Mouse (Mus musculus) urinary bladder, postnatal 36 days (tissue): ENCODE measurements around the gene Sh3pxd2a.
A peak's percentile ranks its signal among the peaks of the same experiment; 100 is the strongest.

Source experiments
- DNase-seq, 2 experiments: peaks; one replicate each; pipeline ENCODE4 v3.0.0; 2022; ENCODE audit warnings: low spot score in 2 of 2, mixed read lengths in 1 of 2

Sh3pxd2a gene

DNA sequence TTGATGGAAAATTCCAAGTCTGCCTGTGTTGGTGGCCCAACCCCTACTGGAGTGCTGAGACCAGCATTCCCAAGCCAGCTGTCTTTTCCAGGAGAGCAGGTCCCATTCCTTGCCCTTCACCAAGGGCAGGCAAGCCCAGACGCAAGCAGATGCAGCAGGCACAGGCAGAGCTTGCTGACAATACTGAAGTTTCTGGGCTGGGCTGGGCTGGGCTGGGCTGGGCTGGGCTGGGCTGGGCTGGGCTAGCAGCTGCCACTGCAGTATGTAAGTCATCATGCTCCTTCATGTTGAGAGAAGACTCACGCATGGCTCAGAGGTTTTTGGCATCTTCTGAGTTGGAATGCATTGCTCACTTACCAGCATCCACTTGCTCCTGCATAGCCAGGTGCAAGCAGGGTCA lies 27.7 kb upstream of the Sh3pxd2a start:
- DNase-seq: no peak

DNA sequence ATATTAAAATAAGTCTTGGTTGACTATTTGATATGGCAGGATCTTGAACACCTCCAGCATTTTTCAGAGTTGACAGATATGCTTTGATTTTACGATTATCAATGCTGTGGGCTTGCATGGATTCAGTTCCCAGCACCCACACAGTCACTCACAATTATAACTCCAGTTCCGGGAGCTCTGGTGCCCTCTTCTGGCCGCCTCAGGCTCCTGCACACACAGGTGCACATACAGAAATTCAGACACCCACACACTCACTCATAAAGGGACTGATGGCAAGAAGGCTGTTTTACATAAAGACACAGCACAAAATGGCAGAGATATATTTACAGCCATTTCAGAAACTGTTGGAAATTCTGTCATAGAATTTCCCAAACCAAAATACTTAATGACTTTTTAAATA lies 25.0 kb upstream of the Sh3pxd2a start:
- DNase-seq: no peak

DNA sequence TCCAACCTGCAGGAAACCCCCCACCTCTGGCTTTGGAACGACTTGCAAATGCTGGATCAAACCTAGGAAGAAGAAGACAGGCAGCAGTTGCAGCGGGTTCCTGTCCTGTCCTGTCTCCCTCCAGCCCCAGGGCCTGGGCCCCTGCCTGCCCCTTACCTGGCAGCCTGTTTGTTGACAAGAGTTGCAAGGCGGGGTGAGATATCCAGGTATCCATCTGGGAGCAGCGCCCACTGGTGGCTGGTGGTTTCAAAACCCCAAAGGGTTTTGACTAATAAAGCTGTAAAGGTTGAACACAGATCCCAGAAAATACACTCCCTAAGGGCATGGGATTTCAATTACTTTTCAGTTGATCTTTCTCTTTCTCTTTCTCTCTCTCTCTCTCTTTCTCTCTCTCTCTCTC lies 24.0 kb upstream of the Sh3pxd2a start:
- peak in 1 of 2 experiments; percentile 43 for DNase-seq

DNA sequence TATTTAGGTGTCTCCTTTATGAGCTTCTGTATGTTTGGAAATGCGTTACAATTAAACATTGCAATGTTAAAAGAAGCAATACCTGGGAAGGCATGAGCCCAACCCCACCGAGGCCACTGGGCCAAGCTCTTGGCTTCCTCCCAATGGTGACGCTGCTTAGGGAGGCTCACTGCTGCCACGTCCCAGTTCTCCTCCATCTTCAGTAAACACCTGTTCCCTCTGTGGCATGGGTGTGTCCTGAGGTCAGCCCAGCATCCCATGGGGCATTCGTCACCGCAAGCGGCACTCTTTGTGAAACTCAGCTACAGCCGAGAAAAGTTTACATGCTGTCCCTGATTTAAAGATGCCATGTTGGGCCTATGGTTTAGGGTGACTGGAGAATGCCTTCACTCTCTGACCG lies 23.4 kb upstream of the Sh3pxd2a start:
- no peak for DNase-seq

DNA sequence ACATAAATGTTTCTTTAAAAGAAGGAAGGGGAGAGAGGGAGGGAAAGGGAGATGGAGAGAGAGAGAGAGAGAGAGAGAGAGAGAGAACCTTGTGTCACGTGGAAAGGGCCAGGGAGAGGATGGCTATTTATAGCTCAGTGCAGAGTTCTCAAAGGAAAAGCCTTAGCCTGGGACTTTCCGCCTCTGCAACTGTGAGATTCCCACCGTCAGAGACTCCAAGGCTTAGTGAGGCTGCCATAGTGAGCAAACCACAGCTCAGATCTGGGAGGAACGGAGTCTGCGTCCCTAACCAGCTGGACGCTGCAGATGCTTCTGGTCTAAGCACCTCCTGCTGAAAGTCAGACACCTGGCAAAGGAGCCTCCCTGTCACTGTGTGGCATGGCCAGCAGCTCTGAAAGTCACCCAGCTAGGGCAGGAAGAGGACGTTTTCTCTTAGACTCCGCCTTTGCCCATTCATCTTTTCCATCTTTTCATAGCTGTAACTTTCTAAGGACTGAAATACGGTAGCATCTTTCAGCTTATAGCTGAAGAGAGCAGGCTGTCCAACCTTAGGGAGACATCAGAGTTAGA lies 21.9 kb upstream of the Sh3pxd2a start:
- DNase-seq: no peak

DNA sequence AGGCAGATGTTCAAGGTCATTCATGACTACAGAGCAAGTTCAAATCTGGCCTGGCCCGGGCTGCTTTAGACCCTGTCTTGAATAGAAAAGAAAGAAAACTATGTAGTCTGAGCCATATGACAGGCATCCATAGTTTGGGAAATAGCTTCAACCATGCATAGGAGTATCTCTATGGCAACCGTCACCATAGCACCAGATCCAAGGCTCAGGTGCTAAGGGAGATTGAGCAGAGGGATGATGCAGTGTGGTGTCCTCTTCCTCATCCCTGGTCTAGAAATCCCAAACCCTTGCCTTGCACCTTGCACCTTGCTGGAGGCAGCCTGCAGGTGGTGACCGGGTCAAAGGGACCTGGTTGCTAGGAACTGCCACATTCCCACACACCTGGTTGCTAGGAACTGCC lies 19.9 kb upstream of the Sh3pxd2a start:
- no peak for DNase-seq

DNA sequence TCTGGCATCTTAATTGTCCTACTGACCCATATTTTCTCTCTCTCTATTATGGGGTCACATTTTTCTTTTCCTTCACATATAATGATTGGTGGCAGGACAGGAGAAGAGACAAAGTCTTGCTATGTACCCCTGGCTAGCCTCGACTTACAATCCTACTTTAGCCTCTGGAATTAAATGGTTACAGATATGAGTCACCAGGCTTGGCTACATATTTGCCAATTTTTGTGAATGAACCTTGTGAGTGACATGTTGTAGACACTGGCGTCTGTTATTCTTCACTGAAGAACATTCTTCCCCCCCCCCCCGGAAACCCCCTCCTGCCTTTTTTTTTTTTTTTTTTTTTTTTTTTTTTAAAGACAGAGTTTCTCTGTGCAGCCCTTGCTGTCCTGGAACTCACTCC lies 19.1 kb upstream of the Sh3pxd2a start:
- DNase-seq: no peak

DNA sequence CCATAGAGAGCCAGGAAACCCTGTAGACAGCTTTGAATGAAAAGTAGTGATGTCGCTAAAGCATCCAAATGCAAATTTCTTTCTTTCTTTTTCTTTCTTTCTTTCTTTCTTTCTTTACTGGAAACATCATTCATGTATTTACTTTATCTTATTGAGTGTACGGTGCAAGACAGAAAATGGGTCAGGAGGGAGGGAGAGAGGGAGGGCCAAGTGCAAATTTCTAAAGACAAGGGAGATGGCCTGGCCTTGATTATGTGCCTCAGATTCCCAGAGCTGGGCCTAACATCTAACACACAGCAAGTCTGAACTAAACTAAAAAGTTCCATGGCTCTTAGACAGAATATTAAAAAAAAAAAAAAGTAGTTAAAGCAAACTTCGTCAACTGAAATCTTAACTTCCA lies 9.3 kb upstream of the Sh3pxd2a start:
- no peak for DNase-seq

DNA sequence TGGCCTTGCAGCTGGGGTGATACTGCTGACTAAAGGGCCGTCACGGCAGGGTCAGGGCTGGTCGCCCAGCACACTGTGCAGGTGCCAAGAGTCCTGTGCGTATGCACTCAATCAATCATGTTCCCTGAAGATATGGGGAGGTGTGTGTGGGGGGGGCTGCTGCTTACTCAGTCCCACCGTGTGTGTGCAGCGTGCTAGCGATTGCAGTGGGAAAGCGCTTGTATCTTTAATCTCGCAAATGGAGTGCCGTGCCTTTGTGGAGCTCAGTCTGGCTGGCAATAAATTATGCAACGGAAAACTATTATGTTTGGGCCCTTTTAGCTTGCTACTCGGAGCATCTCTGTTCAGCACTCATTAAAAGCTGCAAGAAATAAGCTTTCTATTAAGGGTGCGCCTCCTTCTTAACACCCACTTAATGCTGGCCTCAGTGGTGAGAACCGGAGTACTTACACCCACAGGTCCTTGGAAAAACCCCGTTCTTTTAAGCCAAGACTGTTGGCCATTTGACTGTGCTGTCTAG lies 8.7 kb upstream of the Sh3pxd2a start:
- no peak for DNase-seq

DNA sequence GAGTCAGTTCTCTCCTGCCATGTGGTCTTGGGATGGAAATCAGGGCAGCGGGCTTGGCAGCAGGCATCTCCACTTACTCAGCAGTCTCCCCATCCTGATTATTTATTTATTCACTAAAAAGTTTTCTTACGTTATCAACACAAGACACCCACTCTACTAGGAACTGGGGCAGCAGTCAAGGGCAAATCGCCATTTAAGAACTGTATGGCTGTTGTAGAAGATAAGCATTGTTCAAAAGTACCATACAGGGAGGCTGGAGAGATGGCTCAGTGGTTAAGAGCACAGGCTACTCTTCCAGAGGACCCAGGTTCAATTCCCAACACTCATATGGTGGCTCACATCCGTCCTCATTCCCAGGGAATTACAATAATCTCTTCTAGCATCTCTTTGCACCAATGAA lies 7.6 kb upstream of the Sh3pxd2a start:
- DNase-seq: no peak

DNA sequence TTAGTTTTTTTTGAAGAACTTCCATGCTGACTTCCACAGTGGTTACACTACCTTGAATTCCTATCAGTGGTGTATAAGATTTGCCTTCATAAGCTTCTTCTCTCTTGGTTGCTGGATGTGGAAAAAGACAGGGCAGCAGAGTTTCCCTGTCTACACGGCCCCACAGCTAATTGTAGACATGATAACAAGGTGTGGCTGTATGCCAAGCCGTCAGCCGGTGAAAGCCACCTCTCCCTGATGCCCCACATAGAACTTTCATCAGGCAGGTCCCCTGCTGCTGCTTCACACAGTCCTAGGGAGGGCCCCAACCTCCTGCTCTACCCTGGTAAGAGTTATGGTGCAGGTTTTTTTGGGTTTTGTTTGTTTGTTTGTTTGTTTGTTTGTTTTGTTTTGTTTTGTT lies 4.5 kb upstream of the Sh3pxd2a start:
- no peak for DNase-seq

DNA sequence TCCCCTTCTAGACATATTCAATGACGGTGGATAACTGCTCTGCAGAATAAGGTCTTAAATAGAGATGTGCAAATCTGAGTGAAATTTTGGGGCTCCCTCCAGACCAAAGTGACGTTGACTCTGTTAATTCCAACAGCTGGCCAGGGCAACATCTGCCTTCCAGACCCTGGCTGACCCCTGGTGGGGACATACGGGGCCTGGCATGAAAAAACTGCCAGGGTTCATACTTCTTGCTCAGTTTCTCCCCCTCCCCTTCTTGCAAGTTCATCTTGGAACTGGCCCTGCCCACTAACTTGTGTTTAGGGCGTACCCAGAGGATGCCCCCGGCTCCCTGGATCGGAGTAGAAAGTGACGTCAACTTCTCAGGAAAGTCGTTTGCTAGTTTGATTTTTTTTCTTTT lies 2.6 kb upstream of the Sh3pxd2a start:
- DNase-seq: no peak

DNA sequence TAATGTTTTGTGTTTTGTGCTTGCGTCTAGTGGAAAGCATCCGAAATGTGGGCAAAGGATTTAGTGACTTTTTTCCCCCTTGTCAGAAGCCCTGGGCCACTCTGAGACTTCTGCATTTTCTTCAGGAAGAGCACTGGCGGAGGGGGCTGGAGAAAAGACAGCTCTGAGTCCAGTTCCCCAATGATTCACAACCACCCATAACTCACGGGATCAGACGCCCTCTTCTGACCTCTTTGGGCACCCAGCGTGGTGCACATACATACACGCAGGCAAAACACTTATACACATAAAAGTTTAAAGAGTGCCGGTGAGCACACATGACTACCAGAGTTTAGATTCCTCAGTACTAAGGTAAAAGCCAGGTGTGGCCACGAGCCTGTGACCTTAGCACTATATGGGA lies 1.3 kb upstream of the Sh3pxd2a start:
- no peak for DNase-seq

DNA sequence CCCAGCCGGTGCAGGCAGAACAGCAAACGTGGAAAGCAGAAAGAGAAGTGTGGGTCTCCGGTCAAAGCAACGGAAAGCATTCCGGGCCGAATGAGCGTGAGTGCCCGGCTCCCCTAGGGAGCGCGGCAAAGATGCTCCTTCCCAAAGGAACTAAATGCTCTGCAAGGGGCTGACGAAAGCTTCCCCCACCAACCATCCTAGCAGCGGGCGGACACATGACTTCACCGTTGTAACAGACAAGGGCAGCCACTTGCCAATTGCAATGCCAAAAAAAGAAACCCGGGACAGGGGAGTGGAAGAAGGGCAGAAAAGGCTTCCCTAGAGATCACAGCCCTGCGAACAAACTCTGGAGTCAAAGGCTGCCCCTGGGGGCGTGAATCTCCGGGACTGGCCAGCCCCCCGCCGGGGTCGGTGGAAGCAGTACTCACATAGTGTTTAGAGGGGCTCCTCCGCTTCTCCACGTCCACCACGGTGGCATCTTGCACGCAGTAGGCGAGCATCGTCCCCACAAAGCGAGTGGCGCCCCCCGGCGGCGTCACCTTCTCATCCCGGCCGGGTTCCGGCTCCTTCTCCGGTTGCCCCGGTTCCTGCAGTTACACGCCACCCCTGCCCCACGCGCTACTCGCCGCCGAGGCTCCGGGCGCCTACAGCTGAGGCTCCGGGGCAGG lies 431 bp downstream of the Sh3pxd2a start:
- DNase-seq: peak; percentile 76

DNA sequence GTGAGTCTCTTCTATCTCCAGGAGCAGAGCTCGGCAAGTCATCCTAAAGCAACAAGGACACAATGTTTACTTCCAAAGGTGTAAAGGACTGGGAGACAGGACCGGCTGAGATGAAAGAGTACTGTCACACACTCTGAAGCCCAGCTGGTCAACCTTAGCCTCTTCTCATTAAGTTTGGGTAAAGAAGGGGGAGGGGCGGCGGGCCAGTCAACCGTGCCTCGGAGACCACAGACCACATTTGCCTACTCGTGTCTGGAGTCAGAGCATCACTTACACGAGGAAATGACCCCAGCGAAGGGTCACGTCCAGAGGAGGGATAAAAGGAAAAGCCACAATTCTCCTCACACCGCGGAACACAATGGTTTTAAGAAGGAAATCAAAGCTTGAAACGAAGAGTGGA lies 995 bp downstream of the Sh3pxd2a start:
- no peak for DNase-seq

DNA sequence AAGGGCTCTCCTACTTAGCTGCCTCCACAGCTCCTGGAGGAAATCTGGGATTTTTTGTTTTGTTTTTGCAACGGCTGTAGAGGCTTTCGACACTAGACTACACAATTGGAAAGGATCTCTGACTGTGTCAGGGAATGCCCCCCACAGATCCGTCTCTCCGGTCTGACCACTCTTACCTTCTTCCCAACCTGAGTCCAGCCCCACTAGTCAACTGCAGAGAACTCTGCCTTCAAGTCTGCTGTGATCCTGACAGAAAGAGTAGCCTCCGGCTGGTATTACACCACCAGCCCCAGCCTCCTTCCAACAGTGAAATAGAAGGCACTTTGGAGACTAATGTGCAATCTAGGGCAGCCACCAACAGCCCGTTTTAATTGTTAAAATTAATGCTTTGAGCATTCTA lies 1.5 kb downstream of the Sh3pxd2a start:
- no peak for DNase-seq

DNA sequence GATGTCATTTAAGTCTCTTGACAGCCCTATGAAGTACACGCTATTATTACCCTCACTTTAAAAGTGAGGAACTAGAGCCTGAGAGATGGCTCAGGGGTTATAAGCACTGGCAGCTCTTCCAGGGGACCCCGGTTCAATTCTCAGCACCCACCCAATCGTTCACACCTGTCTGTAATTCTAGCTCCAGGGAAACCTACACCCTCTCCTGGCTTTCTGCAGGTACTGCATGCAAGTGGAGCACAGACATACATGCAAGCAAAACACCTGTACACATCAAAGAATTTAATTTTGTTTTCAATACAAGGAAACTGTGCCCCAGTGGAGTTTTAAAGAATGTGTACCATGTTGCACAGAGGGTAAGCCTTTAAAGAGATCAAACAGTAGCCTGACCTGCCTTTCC lies 2.4 kb downstream of the Sh3pxd2a start:
- no peak for DNase-seq

DNA sequence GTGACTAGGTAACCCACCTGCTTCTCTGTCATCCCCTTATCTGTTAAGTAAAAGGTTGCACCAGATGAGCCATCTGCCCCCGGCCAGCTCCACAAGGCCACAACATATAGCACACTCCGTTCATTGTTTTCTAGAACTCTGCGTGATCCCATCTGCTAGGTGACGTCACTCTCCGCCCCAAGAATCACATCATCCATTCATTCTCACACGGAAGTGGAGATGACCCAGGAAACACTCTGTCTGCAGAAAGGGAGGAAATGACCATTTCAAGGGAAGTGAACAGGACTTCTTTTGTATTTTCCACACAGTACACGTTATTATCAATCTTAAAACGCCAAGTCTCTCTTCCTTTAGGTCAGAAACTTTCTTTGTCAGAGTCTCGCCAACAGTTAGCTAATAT lies 2.8 kb downstream of the Sh3pxd2a start:
- no peak for DNase-seq

DNA sequence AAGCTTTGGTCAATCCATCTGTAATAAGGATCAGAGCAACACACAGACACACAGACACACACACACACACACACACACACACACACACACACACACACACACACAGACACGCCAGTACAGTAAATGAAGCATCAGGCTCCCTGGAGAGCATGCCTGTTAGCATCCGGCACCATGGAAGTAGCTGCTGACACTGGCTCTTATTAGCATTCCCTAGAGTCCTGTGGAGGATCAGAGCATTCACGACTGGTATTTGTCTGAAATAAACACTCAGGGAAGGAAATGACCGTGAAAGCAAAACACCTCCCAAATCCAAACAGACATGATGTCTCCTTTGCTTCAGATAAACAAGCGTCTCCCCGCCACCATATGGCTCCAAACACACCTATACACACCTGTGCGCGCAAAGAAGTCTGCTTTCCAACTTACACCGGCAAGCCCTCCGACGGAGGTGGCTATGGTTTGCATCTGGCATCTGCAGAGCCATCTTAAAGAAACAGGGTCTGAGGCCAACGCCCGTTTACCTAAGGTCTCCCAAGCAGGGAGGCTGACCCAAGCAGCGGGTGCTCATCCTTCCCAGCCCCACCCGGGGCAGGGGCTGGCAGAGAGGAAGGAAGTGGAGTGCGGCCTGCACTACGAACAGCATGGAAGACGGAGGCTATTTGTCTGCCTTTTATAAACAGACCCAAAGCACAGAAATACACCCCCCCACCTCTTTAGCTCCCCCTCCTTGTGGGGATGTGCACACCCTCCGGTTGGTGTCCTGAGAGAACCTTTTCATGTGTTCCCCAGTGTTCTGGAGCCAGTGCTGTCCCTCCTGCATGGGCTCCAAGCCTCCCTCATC lies 3.9 kb downstream of the Sh3pxd2a start:
- DNase-seq: no peak

DNA sequence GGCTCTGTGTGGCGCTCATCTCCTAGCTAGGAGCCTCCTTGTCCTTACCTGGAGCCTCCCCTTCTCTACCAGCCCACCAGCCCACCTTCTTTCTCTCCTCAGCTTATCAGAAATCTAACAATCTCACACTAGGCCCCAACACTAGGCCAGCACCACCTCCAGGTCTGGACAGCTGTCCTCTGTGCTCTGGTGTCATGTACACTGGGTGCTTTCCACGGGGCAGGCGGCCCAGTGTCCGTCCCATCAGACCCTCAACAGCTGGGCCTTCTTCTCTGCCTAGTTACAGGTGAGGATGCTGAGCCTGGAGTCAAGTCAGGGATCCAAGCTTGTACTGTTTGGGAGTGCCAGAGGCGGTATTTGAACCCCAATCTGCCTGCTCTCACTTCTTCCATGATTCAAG lies 5.0 kb downstream of the Sh3pxd2a start:
- no peak for DNase-seq

DNA sequence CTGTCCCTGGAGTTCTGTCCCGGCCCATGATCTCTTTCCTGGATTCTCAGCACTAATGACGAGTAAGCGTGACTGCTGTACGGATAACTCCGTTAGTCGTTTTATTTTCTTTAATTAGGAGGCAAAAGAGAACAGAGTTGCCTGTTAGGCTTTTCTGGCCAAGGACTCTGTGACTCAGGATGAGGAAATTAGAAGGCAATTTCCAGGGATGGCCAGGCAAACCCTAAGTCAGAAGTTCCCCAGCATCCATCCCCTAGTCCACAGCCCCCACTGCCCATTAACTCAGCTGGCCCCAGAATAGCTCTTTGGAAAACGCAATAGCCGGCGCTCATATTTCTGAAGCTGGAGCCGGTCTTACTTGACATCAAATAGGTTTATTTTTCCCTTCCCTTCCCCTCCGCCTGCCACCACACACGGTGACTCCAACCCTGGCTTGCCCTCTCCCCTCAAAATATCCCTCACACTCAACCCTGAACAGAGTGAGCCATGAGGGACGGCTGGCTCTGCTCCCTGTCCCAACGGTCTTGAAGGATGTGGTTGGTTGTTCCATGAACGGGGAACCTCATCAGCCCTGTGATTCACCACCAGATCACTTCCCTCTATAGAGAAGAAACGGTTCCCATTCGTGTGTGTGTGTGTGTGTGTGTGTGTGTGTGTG lies 5.6 kb downstream of the Sh3pxd2a start:
- DNase-seq: no peak

DNA sequence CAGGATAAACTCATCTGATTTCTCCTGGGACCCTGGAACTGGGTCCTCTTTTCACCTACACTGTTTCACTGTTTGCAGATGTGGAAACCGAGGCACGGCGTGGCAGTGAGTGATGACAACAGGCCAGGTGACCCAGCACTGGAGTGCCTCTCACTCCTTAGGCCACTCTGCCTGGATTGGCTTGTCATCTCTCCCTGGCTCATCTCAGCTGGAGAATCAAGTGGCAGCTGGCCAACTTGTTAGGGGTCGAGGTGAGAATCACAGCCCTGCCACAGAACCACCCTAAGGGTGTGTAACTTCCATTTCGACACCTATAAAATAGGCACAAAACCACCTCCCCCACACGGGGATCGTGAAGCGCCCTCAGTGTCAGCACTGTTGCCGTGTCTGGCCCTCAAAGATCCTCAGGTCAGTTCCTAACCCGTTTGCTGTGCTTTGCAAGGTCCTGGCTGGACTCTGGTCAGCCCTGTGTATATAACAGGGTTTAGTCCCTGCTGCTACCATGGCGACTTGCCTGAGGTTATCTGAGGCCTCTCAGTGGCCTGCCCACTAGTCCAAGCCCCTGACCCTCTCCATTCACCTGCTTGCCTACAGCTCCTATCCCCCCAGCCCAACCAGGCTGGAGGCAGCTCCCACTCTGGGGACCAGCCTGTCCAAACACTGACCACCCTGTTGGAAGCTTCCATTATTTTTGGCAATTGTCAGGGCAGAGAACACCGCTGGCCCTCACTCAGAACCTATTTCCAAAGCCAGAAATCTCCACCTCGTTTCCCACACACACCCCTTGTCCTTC lies 6.3 kb downstream of the Sh3pxd2a start:
- DNase-seq: no peak
